Mouse (Mus musculus) liver, adult 2 months (tissue): Measurements from ENCODE around the gene Igf1r.

Experiments used
- CTCF ChIP-seq: fragments of 200-500 bp; IDR thresholded peaks from 2 replicates; pipeline ENCODE4 v1.5.1; 2011; ENCODE audit warnings: low read depth, low read length, control low read depth
- POLR2A ChIP-seq: fragments of 200-500 bp; IDR thresholded peaks from 2 replicates; pipeline ENCODE4 v1.6.1; 2011; ENCODE audit warnings: low read length, control low read depth; ENCODE audit not compliant: insufficient read depth; ENCODE audit errors: extremely low read depth

DNA sequence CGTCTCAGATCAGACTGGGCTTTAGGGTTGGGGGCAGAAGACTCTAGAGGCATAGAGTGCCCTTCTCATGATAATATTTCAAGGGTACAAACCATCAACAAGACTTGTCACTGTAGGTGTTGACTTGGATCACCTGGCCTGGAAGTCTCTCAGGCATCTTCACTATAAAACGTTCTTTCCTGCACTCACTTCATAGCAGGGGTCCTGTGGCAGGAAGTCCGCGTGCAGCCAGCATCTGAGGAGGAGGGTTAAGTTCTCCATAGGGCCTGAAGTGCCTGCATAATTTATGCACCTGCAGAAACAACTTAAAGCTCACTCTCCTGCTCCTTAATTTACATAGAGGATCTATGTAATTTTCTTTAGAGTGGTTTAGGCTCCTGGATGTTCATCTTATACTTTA is 293.1 kb downstream of the Igf1r start:
- no peak for TF ChIP-seq POLR2A
- no peak for TF ChIP-seq CTCF
